Mouse (Mus musculus) urinary bladder, postnatal 25 days (tissue): ENCODE results near the gene Gpr137.
"Not testable (repeated sequence)": the region's sequence is repeated elsewhere in the genome, so short reads cannot be mapped to it uniquely, and the experiment has no call there.

Experiments used
- DNase-seq: peaks from one replicate; pipeline ENCODE4 v3.0.0; 2022; ENCODE audit warnings: low spot score

The Gpr137 gene

GRCm38 (mm10) chr19:6905498-6906159, 36.7 kb downstream of the Gpr137 start:
- no peak for DNase-seq

DNA sequence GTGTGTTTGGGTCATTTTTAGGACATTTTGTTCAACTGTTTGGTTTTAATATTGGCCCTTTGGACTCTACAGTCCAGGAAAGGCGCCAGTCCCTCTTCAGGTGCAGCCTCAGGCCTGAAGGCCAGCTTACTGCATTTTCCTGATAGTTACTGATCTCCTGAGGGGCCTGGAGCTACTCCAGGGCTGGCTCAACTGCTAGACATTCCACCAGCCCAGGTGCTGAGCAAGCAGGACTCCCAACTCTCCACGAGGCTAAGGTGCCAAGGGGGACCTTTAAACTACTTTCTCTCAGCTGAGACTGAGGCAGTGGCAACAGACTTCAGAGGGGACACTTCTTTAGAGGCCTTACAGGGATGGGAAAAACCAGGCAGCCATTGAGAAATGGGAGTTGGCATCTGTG, 37.4 kb downstream of the Gpr137 start:
- no peak for DNase-seq

DNA sequence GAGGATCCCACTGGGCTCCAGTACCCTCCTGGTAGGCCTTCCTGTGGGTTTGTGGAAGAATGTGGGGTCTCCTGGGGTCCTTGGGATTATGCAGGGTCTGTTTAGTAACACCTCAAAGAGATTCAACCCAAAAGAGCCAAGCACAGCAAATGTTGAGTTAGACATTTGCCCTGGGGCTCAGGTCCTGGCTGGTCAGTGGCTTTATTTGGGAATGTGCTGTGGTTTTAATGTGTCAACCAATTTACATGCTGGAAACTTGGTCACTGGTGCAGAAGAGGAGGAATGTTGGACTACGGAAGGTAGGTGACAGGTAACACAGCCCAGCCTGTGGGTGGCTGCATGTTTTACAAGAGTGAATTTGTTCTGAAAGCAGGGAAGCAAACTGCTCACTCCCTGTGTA, 39.2 kb downstream of the Gpr137 start:
- DNase-seq, result no peak

- DNase-seq, result no peak
These were observed 42.6 kb downstream of the Gpr137 start for GRCm38 (mm10) chr19:6899641-6900040.

DNA sequence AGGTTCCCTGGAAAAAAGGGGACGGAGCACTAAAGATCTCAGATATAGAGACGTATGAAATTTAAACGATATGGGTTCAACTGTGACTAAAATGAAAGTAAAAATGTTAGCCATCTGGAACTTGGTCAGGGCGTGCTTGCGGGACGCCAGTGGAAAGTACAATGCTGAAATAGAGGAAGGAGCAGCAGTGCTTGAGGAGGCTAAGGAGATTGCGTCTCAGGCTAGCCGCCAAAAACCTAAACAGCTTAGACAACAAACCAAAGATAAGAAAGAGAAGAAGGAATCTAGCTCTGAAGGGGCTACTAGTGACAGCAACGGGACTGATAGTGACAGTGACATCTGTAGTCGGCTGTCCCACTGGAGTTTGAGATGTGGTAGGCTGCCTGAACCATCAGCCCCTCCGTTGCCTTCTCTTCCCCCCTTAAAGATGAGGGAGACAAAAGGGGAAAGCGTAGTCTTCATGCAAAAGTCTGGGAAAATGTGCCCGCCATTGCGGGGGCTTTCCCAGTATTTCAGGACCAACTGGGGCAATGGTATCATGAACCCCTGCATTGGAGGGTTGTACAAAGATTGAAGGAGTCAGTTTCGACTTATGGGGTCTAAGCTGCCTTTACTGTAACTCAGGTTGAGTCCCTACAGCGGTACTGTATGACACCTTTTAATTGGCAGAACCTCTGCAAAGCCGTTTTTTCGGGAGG, 46.5 kb downstream of the Gpr137 start:
- not testable (repeated sequence) for DNase-seq

DNA sequence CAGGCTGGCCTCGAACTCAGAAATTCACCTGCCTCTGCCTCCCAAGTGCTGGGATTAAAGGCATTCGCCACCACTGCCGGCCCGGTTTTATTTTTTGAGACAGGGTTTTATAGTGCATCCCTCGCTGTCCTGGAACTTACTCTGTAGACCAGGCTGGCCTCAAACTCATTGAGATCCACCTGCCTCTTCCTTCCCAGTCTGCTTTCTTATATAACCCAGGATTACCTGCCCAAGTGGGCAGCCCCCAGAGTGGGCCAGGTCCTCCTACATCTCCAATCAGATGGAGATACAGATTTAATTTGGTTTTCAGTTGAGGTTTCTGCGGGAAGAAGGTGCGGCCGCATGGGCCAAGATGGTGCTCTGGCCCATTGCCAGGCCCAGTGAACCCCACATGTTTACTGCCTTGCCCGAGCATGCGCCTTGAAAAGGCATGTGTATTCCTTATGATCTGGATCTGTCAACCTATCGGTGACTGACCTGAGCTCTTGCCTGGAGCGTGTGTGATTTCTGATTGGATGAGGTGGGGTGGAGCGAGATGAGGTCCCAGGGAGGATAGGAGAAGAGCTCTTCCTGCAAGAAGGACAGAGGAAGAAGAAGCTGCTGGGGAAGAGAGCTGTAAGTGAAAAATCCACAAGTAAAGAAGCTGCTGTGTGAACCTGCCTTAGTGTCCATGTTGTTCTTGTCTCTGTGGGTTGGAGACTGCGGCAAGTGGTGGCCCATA, 48.4 kb downstream of the Gpr137 start:
- DNase-seq, result no peak

- DNase-seq, result no peak
These were observed 49.8 kb downstream of the Gpr137 start for GRCm38 (mm10) chr19:6892512-6892911.
